Mouse (Mus musculus) gastrocnemius, postnatal 14 days (tissue): ENCODE data around the gene Tsga10ip. TPM values are rescaled to one million over a fixed set of nuclear protein-coding genes. Genes with fewer than 3 reads are reported as not detected.
"Not testable (repeated sequence)": the region's sequence is repeated elsewhere in the genome, so short reads cannot be mapped to it uniquely, and the experiment has no call there.

ENCODE experiments used
- DNase-seq: peaks from one replicate; pipeline ENCODE4 v3.0.0; 2021; ENCODE audit warnings: mixed read lengths
- intact Hi-C: fragments of 180-260 bp; cut with DNase I; formaldehyde crosslinking; loops from one replicate; pipeline ENCODE4 v1.15.1; 2025; ENCODE audit warnings: low total_unique reads
- total RNA-seq, 2 experiments: library from RNA; stranded (reverse); gene quantifications; 2 replicates each; pipeline ENCODE4 v1.2.3; 2021

Tsga10ip gene
- total RNA-seq, 2 experiments from 2014 or later: 0.58 to 0.70 TPM

DNA sequence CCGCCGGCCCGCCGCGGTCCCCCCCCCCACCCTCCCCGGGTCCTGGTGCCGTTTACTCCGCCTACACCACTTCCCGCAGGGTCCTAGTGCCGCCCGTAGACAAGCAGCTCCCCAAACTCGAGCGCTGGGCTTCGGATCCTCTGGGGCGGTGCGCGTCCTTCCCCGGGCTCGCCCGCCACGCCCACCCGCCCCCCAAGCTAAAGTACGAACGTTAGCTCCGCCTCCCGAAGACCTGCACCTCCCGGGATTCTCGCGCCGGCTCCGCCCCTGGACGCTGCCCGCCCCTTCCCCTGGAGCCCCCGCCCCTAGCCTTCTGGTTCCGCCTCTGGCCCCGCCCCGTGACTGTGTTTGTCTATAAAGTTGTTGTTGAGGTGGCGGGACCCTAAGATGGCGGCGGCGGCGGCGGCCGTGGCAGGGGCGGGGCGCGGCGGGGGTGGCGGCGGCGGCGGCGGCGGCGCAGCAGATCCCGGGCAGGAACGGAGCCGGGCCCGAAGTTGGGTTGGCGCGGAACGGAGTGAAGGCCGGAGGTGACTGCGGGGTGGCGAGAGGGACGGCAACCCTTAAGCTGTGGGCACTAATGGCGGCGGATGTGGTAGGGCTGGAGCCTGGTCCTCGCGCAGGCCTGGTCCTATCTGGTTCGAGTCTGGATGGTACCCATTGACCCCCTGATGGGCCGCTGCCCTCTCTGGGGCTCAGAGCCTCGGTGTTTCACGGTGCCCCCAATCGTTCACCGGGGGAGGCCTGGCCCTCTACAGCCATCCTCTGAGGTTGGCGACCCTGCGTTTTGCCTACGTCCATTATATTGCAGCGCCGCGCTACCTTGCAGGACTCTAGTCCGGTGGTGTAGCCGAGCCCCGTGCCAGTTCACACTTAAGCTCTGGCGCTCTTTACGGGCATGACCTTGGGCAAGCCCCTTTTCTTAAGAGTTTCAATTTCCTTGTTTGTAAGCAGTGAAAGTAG lies 22.7 kb upstream of the Tsga10ip start, which contains the start of the genes Drap1 and AI837181:
TSS of gene Drap1 (minus strand) at position 198 of the 960 bp plus-strand sequence.
TSS of gene AI837181 (plus strand) at position 363 of the 960 bp plus-strand sequence.
- DNase-seq: peak; percentile 97
- intact Hi-C loops: no loop called here

DNA sequence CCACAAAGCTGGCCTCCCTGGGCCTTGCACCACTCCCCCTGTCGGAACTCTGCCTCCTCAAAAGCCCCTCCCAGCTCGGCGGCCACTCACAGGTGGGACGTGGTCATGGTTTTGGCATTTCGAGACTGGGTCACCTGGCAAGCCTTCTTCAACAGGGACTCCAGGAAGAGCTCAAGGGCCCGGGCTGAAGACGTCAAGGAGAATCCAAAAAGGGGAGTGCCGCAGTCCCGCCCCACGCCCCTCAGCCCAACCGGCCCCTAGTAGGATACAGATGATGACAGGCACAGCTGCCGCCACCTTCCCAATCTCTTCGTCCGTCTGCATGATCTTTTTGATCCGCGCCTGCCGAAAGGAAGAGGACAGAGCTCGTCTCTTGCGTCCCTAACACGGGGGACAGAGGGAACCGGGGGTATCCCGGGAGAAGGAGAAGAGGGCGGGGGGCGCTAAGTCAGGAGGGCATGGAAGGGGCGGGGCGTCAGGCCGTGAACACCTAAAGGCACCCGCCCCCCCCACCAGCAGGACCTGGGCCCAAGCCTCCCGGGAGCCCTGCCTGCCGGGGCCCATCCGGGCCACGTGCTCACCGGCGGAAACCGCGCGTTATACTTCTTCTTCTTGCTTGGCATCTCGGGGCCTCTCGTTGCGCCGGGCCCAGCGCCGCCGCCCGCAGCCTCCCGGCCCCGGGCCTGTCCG lies 21.9 kb upstream of the Tsga10ip start:
- intact Hi-C loops: no loop called here
- peak; percentile 79 for DNase-seq

DNA sequence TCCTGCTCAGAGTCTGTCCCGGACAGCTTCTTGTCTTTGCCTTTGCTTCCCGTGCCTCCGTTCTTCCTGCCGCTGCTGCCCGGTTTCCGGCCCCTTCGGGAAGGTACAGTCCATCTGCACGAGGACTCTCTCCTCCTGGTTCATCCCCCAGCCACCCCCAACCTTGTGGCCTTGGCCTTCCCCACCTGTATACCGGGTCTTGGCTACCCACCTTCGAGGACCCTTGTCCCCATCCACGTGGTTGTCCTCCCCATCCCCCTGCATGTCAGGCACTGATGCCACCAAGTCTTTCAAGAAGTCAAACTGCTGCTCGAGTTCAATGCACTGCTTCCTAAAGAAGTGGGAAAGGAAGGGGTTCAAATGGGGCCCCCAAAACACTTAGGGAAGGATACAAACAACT lies 21.2 kb upstream of the Tsga10ip start:
- no peak for DNase-seq
- intact Hi-C loops: no loop called here

DNA sequence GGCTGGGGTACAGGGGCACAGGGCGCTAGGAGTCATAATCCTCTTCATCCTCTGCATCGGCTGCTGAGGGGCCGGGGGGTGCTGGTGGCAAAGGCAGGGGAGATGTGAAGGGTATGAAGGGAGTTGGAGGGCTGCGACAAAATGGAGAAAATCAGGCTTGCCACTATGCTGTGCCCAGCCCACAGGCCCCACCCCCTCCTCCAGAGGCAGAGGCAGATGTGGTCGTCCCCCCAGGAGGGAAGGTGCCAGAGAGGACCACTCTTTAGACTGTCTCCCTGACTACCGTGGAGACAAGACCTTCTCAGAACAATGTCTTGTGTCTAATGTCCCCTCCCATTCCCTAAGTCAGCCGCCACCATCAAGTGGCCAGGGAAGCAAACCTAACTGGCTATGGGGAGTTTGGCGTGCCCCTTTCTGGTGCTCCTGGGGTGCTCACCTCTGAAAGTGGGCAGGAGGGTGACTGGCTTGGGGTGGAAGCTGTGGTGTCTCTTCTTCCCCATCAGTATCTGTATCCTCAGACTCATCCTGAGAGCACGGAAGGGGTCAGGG lies 20.6 kb upstream of the Tsga10ip start:
- no peak for DNase-seq
- intact Hi-C loops: no loop called here

DNA sequence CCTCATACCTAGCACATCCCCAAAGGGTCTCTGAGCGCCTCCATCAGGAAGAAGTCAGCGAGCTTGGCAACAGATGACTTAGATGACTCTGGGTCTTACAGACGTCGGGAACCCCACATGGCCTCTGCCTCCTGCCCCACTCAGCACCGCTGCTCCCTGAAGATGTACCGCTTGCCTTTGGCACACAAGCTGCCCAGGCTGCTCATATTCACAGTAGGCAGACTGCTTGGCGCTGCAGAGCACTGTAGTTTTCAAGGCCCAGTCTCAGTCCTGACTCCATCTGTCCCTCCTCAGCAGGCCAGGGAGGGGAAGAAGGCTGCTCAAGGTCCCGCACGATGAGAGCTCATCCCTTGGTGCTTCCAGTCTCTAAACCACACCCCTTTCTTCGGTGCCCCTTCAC lies 19.9 kb upstream of the Tsga10ip start:
- intact Hi-C loops: no loop called here
- no peak for DNase-seq

- intact Hi-C loops: no loop called here
- no peak for DNase-seq
Observed at GRCm38 (mm10) chr19:5421784-5422183, 19.5 kb upstream of the Tsga10ip start.

DNA sequence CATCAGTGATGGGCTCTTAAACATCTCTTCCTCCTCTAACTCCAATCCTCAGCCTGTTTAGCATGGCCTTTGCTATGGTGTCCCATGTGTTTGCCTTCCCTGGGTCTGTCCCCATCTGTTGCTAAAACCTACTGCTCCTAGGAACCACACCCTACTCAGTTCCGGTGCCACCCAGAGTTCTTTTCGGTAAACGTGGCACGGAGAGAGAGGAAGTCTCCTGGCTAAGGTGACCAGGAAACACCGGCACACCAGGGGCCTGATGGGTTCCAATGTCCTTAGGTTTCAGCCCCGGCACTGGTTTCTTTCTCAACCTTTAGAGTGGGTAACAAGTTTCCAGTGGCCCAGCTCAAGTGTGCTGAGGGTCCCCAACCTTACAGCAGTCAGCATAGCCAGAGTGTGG lies 18.3 kb upstream of the Tsga10ip start:
- intact Hi-C loops: no loop called here
- DNase-seq: no peak

DNA sequence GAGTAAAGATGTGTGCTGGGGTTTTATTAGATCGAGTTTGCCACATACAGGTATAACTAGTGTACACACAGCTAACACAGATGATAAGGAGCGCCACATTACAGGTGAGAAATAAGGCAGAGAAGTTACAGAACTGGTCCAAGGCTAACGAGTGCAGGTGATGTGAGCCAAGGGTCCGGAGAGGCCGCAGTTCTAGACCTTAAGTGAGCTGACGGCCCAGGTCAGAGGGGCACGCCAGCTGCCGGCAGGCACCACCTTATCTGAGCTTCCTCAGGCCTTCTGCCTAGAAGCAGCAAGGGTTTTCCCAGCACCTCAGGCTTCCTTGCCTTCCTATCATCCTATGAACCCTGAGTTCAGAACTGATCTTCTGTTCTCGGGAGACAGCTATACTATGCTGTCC lies 17.3 kb upstream of the Tsga10ip start:
- intact Hi-C loops: no loop called here
- DNase-seq: no peak

- no peak for DNase-seq
- intact Hi-C loops: no loop called here
Observed at GRCm38 (mm10) chr19:5418750-5419466, 16.6 kb upstream of the Tsga10ip start.

- intact Hi-C loops: no loop called here
- DNase-seq: no peak
Observed at GRCm38 (mm10) chr19:5414534-5414957, 12.2 kb upstream of the Tsga10ip start.

DNA sequence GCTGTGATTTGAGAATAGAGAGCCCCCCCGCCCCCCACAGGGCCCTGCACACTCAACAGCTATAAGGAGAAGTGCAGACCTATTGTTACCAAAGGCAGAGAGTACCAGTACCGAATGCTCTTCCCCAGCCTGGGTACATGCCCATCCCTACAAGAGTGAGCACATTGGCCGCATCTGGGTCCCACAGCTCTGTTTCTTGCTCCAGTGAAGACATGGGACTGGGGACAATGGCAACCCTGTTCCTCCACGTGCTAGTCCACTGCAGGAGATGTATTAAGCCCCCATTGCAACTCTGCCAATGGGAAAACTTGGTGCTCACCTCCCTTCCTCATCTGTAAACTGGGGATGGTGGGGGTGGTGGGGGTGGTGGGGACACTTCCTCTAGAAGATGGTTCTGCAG lies 11.5 kb upstream of the Tsga10ip start:
- intact Hi-C loops: no loop called here

GRCm38 (mm10) chr19:5411961-5412360 lies 9.6 kb upstream of the Tsga10ip start:
- intact Hi-C loops: no loop called here
- DNase-seq: no peak

More for the DNA sequence above, 11.5 kb upstream of the Tsga10ip start:
- no peak for DNase-seq

- intact Hi-C loops: no loop called here
- DNase-seq: no peak
Observed at GRCm38 (mm10) chr19:5410641-5411040, 8.3 kb upstream of the Tsga10ip start.

DNA sequence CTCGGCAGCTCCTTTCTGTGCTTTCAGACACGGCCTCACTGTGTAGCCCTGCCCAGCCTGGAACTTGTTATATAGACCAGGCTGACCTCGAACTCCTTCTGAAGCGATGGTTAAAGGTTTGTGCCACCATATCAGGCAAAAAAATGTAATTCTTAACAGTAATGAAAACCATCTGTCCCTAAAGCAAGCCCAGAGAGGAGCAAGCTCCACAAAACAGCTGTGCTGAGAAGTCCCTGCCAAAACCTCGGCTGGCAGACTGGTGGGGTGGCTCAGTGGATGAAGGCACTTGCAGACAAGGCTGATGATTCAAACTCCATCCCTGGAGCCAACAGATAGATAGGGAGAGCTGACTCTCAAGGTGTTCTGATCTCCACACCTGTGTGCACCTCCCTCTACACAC lies 6.7 kb upstream of the Tsga10ip start:
- peak; percentile 56 for DNase-seq
- intact Hi-C loops: no loop called here

- intact Hi-C loops: no loop called here
- no peak for DNase-seq
Observed at GRCm38 (mm10) chr19:5408057-5409001, 6.0 kb upstream of the Tsga10ip start.

DNA sequence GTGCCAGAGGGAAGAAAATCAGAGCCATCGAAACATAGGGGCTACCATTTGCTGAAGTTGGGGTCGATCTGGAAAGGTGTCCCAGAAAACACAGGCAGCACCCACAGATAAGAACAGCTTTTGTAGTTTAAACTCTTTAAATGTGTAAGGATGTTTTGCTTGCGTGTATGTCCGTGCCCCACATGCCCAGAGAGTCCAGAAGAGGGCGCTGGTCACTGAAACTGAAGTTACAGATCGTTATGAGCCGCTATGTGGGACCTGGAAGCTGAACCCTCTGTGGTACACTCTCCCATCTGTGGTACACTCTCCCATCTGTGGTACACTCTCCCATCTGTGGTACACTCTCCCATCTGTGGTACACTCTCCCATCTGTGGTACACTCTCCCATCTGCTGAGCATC lies 4.8 kb upstream of the Tsga10ip start:
- intact Hi-C loops: no loop called here

GRCm38 (mm10) chr19:5406531-5407126 lies 4.3 kb upstream of the Tsga10ip start:
- not testable (repeated sequence) for DNase-seq

More for the DNA sequence above, 4.8 kb upstream of the Tsga10ip start:
- peak; percentile 67 for DNase-seq

GRCm38 (mm10) chr19:5405924-5406323 lies 3.6 kb upstream of the Tsga10ip start:
- DNase-seq: no peak
- intact Hi-C loops: no loop called here

More at GRCm38 (mm10) chr19:5406531-5407126, 4.3 kb upstream of the Tsga10ip start:
- intact Hi-C loops: not testable (repeated sequence)
